In the genomic region with DNA sequence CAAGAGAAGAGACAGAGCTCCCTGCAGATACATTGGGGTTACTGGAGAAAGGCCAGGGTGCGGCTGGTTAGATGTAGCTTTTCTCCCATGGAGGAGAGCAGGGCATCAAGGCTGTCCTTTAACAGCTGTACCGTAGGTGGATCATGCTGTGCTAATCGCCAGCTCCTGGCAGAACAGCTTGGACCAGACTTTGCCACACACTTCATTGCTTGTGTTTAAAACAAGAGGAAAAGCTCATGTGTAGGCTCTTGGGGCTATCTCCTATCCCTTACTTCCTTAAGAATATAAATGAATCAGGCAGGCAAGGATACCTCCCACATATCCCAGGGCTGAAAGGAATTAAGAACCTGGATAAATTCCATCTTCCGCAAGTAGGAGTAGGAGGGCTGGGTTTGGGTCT, we compare ENCODE assay signal across 17 mouse cellular contexts.
DNase-seq lines count a peak whose midpoint lies in the region; ATAC-seq lines count a peak whose summit lies in the region.
"Had no signal": no experiment of that assay in that cellular context is flagged by ENCODE, and none has a peak within 500 bp of the region (broad histone marks: within the 10 kb centered on the region; RNA-seq: fewer than 3 reads in every experiment).

No protein-coding gene starts in this region.

- no peak overlapping the region for H3K9ac ChIP-seq in midbrain, embryonic 13.5 days (replicated peaks)
- H3K9ac ChIP-seq: embryonic facial prominence, embryonic 15.5 days; forebrain, embryonic 13.5 days; liver, embryonic 13.5 days had no signal

- no peaks in the 10 kb centered on the region for H3K9me3 ChIP-seq in midbrain, embryonic 13.5 days
- H3K9me3 ChIP-seq: embryonic facial prominence, embryonic 15.5 days; forebrain, embryonic 13.5 days; liver, embryonic 13.5 days had no signal

- 91% methylated on average over 4 of the region's 4 CpGs for WGBS in midbrain, embryonic 13.5 days

- intact Hi-C loops in left cerebral cortex, postnatal 4 days (cut with DNase I): no loop called here

- peaks cover 4% of the 10 kb centered on the region; the same call in 1 of the 2 replicates for H3K4me1 ChIP-seq in midbrain, embryonic 13.5 days (replicated peaks)
- H3K4me1 ChIP-seq: forebrain, embryonic 13.5 days; liver, embryonic 13.5 days had no signal

- no peaks in the 10 kb centered on the region for H3K27me3 ChIP-seq in midbrain, embryonic 13.5 days
- H3K27me3 ChIP-seq: embryonic facial prominence, embryonic 15.5 days; forebrain, embryonic 13.5 days; liver, embryonic 13.5 days had no signal

- H3K27ac ChIP-seq in midbrain, embryonic 13.5 days: no peak overlapping the region
- H3K27ac ChIP-seq: embryonic facial prominence, embryonic 15.5 days; forebrain, embryonic 13.5 days; liver, embryonic 13.5 days had no signal

- 0 out of 2 replicates have a peak, but pooled peaks cover 3% of the 10 kb centered on the region for H3K36me3 ChIP-seq in midbrain, embryonic 13.5 days
- H3K36me3 ChIP-seq: embryonic facial prominence, embryonic 15.5 days; liver, embryonic 13.5 days had no signal

- ATAC-seq in midbrain, embryonic 13.5 days: no peak
- ATAC-seq: forebrain, embryonic 13.5 days had no signal

- no peak overlapping the region for H3K4me2 ChIP-seq in midbrain, embryonic 13.5 days (replicated peaks)
- H3K4me2 ChIP-seq: embryonic facial prominence, embryonic 15.5 days; forebrain, embryonic 13.5 days; liver, embryonic 13.5 days had no signal

- H3K4me3 ChIP-seq in midbrain, embryonic 13.5 days (replicated peaks): no peak overlapping the region
- H3K4me3 ChIP-seq: embryonic facial prominence, embryonic 15.5 days; forebrain, embryonic 13.5 days; liver, embryonic 13.5 days had no signal

- DNase-seq in cerebellum, postnatal 10 days: peak; percentile 30 to 50
- DNase-seq in cerebellum, postnatal 4 days (ENCODE audit: low spot score in 2 of 2): no peak
- DNase-seq in brain, adult 2 months (ENCODE audit: low read depth, low spot score): peak; percentile 86
- peak; percentile 73 for DNase-seq in layer of hippocampus, adult 9-10 months (ENCODE audit: low spot score)
- peak; percentile 11 for DNase-seq in left cerebral cortex, postnatal 4 days
- DNase-seq in urinary bladder, adult 18-20 months (ENCODE audit: low spot score in 2 of 2): no peak
- DNase-seq in kidney, postnatal 36 days: no peak
- DNase-seq: adrenal gland, postnatal 25 days; cerebellum, postnatal 36 days; gastrocnemius, postnatal 10 days; kidney, adult 18-20 months; kidney, postnatal 14 days; liver, embryonic 13.5 days; thymus, adult 18-20 months had no signal

Comparison
In these comparisons a context has a peak if more than half of its experiments do, and no peak if none do; other contexts are left out.
1. DNase-seq: peak in cerebellum, postnatal 10 days (2 of 2), brain, adult 2 months (single experiment), layer of hippocampus, adult 9-10 months (single experiment) and left cerebral cortex, postnatal 4 days (single experiment); none in cerebellum, postnatal 4 days (0 of 2), urinary bladder, adult 18-20 months (0 of 2) and kidney, postnatal 36 days (0 of 2).